Mouse (Mus musculus): ENCODE measurements around the gene Polr3c.

- no peak for TF ChIP-seq CTCF (IDR thresholded peaks at IDR 0.05; ENCODE audit: control insufficient read depth, insufficient read depth, insufficient replicate concordance, low read depth, low read length)
- no peak for TF ChIP-seq POLR2A (IDR thresholded peaks at IDR 0.05; ENCODE audit: control insufficient read depth, low read depth, low read length)
These were observed 1.4 kb upstream of the Polr3c start for GRCm38 (mm10) chr3:96728634-96729402.

All from testis, adult 2 months (tissue).